In genomic region chr12:75376126-75376525, GRCm38 (mm10) we compare ENCODE assay signal across 33 mouse cellular contexts. TPM values are rescaled to one million over a fixed set of nuclear protein-coding genes. Genes with fewer than 3 reads are reported as not detected.
DNase-seq lines count a peak whose midpoint lies in the region; ATAC-seq and TF ChIP-seq lines count a peak whose summit lies in the region.
"Had no signal": no experiment of that assay in that cellular context is flagged by ENCODE, and none has a peak within 500 bp of the region (broad histone marks: within the 10 kb centered on the region; RNA-seq: fewer than 3 reads in every experiment).

No protein-coding gene starts in this region.

- TF ChIP-seq POLR2A in thymus, adult 2 months (IDR thresholded peaks at IDR 0.05; ENCODE audit: control insufficient read depth, extremely low read depth, insufficient read depth, low read length, poor library complexity), result no peak

- DNase-seq in heart, adult 11 months, result peak; percentile 73
- no peak for DNase-seq in heart, postnatal 36 days
- DNase-seq in stomach, postnatal 0 days (ENCODE audit: low spot score), result no peak
- DNase-seq in cerebellum, adult 8-10 months, result peak; percentile 55
- peak; percentile 55 to 70 for DNase-seq in cerebellum, postnatal 36 days
- DNase-seq in adrenal gland, postnatal 10 days, result no peak
- no peak for DNase-seq in thymus, adult 2 months
- DNase-seq: adrenal gland, postnatal 25 days; gastrocnemius, postnatal 25 days; heart, postnatal 14 days; kidney, adult 8-10 months; kidney, postnatal 25 days; liver, embryonic 13.5 days; lung, adult 2 months; lung, postnatal 14 days; right cerebral cortex, postnatal 4 days; thymus, postnatal 25 days had no signal

- no peak for TF ChIP-seq EP300 in stomach, postnatal 0 days (optimal IDR thresholded peaks at IDR 0.05)

- no peak overlapping the region for H3K4me2 ChIP-seq in stomach, embryonic 16.5 days (ENCODE audit: low read depth, low read length)
- no peak overlapping the region for H3K4me2 ChIP-seq in stomach, postnatal 0 days (replicated peaks; ENCODE audit: low read depth)
- H3K4me2 ChIP-seq: heart, embryonic 13.5 days; hindbrain, embryonic 14.5 days; intestine, embryonic 15.5 days; liver, embryonic 13.5 days; midbrain, embryonic 12.5 days; neural tube, embryonic 12.5 days; stomach, embryonic 15.5 days had no signal

- H3K4me3 ChIP-seq in stomach, embryonic 16.5 days (replicated peaks; ENCODE audit: low read length), result no peak overlapping the region
- H3K4me3 ChIP-seq in stomach, postnatal 0 days (ENCODE audit: low read depth, low read length), result no peak overlapping the region
- no peak overlapping the region for H3K4me3 ChIP-seq in thymus, adult 2 months (ENCODE audit: control insufficient read depth, insufficient read depth, low read length)
- H3K4me3 ChIP-seq: forebrain, embryonic 10.5 days; heart, adult 2 months; heart, embryonic 13.5 days; intestine, embryonic 15.5 days; layer of hippocampus, adult 2 months; liver, embryonic 13.5 days; midbrain, embryonic 12.5 days; neural tube, embryonic 12.5 days; stomach, embryonic 15.5 days had no signal

- 60% methylated on average over 6 of the region's 6 CpGs for WGBS in stomach, embryonic 16.5 days
- WGBS in stomach, postnatal 0 days, result 58% methylated on average over 6 of the region's 6 CpGs
- 96% methylated on average over 6 of the region's 6 CpGs for WGBS in thymus, adult 2 months

- ATAC-seq in stomach, embryonic 16.5 days (ENCODE audit: insufficient read depth, low FRiP score), result peak; percentile 25; the same call in 1 of the 2 replicates
- ATAC-seq in stomach, postnatal 0 days (ENCODE audit: low FRiP score, low TSS enrichment), result no peak
- ATAC-seq: forebrain, embryonic 16.5 days; intestine, embryonic 15.5 days had no signal

- TF ChIP-seq CTCF in stomach, postnatal 0 days (IDR thresholded peaks at IDR 0.05; ENCODE audit: low read depth), result no peak
- no peak for TF ChIP-seq CTCF in thymus, adult 2 months (IDR thresholded peaks at IDR 0.05; ENCODE audit: borderline replicate concordance, control insufficient read depth, extremely low read depth, insufficient read depth, low read length, poor library complexity)

- H3K9ac ChIP-seq in stomach, embryonic 16.5 days (ENCODE audit: low read length), result no peak overlapping the region
- H3K9ac ChIP-seq in stomach, postnatal 0 days (ENCODE audit: low read length), result no peak overlapping the region
- H3K9ac ChIP-seq: heart, embryonic 13.5 days; hindbrain, embryonic 14.5 days; intestine, embryonic 15.5 days; liver, embryonic 13.5 days; midbrain, embryonic 12.5 days; neural tube, embryonic 12.5 days; stomach, embryonic 15.5 days had no signal

- H3K27me3 ChIP-seq in stomach, embryonic 16.5 days (ENCODE audit: control insufficient read depth, insufficient read depth, low read length), result no peaks in the 10 kb centered on the region
- no peaks in the 10 kb centered on the region for H3K27me3 ChIP-seq in stomach, postnatal 0 days (ENCODE audit: control insufficient read depth, insufficient read depth, low read length)
- no peaks in the 10 kb centered on the region for H3K27me3 ChIP-seq in thymus, adult 2 months (ENCODE audit: control insufficient read depth, insufficient read depth, low read length)
- H3K27me3 ChIP-seq: heart, embryonic 13.5 days; intestine, embryonic 15.5 days; liver, embryonic 13.5 days; midbrain, embryonic 12.5 days; neural tube, embryonic 12.5 days; stomach, embryonic 15.5 days had no signal

- peaks cover 5% of the 10 kb centered on the region; the same call in 1 of the 2 replicates for H3K9me3 ChIP-seq in stomach, embryonic 16.5 days (replicated peaks; ENCODE audit: control insufficient read depth, low read length)
- H3K9me3 ChIP-seq in stomach, postnatal 0 days (ENCODE audit: control insufficient read depth, low read length), result no peaks in the 10 kb centered on the region
- H3K9me3 ChIP-seq: forebrain, embryonic 10.5 days; heart, embryonic 13.5 days; intestine, embryonic 15.5 days; liver, embryonic 13.5 days; midbrain, embryonic 12.5 days; neural tube, embryonic 12.5 days; stomach, embryonic 15.5 days had no signal

- intact Hi-C loops in heart, postnatal 36 days (cut with DNase I), result no loop called here

- H3K27ac ChIP-seq in stomach, embryonic 16.5 days (ENCODE audit: low read length), result no peak overlapping the region
- H3K27ac ChIP-seq in stomach, postnatal 0 days (replicated peaks), result no peak overlapping the region
- no peak overlapping the region for H3K27ac ChIP-seq in thymus, adult 2 months (ENCODE audit: control insufficient read depth, insufficient read depth, low read length)
- H3K27ac ChIP-seq: forebrain, embryonic 10.5 days; heart, adult 2 months; heart, embryonic 13.5 days; hindbrain, embryonic 14.5 days; intestine, embryonic 15.5 days; layer of hippocampus, adult 2 months; liver, embryonic 13.5 days; midbrain, embryonic 12.5 days; neural tube, embryonic 12.5 days had no signal

- no peaks in the 10 kb centered on the region for H3K36me3 ChIP-seq in stomach, embryonic 16.5 days (ENCODE audit: control insufficient read depth, insufficient read depth, low read length)
- H3K36me3 ChIP-seq in stomach, postnatal 0 days (ENCODE audit: control insufficient read depth, insufficient read depth, low read length), result no peaks in the 10 kb centered on the region
- no peaks in the 10 kb centered on the region for H3K36me3 ChIP-seq in thymus, adult 2 months (ENCODE audit: control insufficient read depth, insufficient read depth, low read length)
- H3K36me3 ChIP-seq: forebrain, embryonic 10.5 days; intestine, embryonic 15.5 days; liver, embryonic 13.5 days; midbrain, embryonic 12.5 days; neural tube, embryonic 12.5 days; stomach, embryonic 15.5 days had no signal

- 0 out of 2 replicates have a peak, but pooled peaks cover 3% of the 10 kb centered on the region for H3K4me1 ChIP-seq in stomach, embryonic 16.5 days (ENCODE audit: control insufficient read depth, insufficient read depth, low read length)
- no peaks in the 10 kb centered on the region for H3K4me1 ChIP-seq in stomach, postnatal 0 days (replicated peaks; ENCODE audit: control insufficient read depth, insufficient read depth)
- no peaks in the 10 kb centered on the region for H3K4me1 ChIP-seq in thymus, adult 2 months (replicated peaks; ENCODE audit: control insufficient read depth, insufficient read depth, low read length)
- H3K4me1 ChIP-seq: forebrain, embryonic 10.5 days; heart, embryonic 13.5 days; intestine, embryonic 15.5 days; liver, embryonic 13.5 days; midbrain, embryonic 12.5 days; neural tube, embryonic 12.5 days; stomach, embryonic 15.5 days had no signal

RNA-seq across cellular contexts. Expression of gene Gphb5, which starts 40.5 kb away (rescaled TPM):
- not detected for total RNA-seq in heart, postnatal 36 days (2021)
- polyA plus RNA-seq in stomach, embryonic 16.5 days (2015; fragmentation: Nextera tagmentation; extraction: Ambion mirVana), result not detected in 2 replicates
- not detected in 2 replicates for polyA plus RNA-seq in stomach, postnatal 0 days (2015; fragmentation: Nextera tagmentation; extraction: Ambion mirVana)
- not detected for total RNA-seq in adrenal gland, postnatal 10 days (2021)
- 0.08 and 0.19 TPM in 2 replicates for polyA plus RNA-seq in thymus, adult 2 months (2012; rRNA removed)
- total RNA-seq: adrenal gland, postnatal 25 days; gastrocnemius, postnatal 25 days; heart, adult 2 months; heart, postnatal 14 days; layer of hippocampus, adult 2 months; left cerebral cortex, postnatal 14 days; megakaryocyte progenitor cell, adult 5-6 weeks had no signal
- polyA plus RNA-seq: cortical plate, adult 2 months; embryonic facial prominence, embryonic 11.5 days; forebrain, embryonic 10.5 days; forebrain, embryonic 16.5 days; heart, adult 2 months; heart, embryonic 13.5 days; hindbrain, embryonic 14.5 days; intestine, embryonic 15.5 days; limb, embryonic 14.5 days; liver, embryonic 13.5 days; lung, adult 2 months; neural tube, embryonic 12.5 days; stomach, embryonic 15.5 days had no signal

Comparison
In these comparisons a context has a peak if more than half of its experiments do, and no peak if none do; other contexts are left out.
1. DNase-seq: peak in heart, adult 11 months (single experiment), cerebellum, adult 8-10 months (single experiment) and cerebellum, postnatal 36 days (2 of 2); none in heart, postnatal 36 days (0 of 2), stomach, postnatal 0 days (single experiment), adrenal gland, postnatal 10 days (single experiment) and thymus, adult 2 months (single experiment).